Mouse (Mus musculus): ENCODE data around the gene Mlycd. TPM values are rescaled to one million over a fixed set of nuclear protein-coding genes. Genes with fewer than 3 reads are reported as not detected.

Gene Mlycd
- polyA plus RNA-seq, 1 experiment: 22.1 TPM

- TF ChIP-seq CTCF (IDR thresholded peaks at IDR 0.05; ENCODE audit: borderline replicate concordance, control insufficient read depth, extremely low read depth, insufficient read depth, low read length, poor library complexity) (no peak), POLR2A (IDR thresholded peaks at IDR 0.05; ENCODE audit: control insufficient read depth, extremely low read depth, insufficient read depth, low read length, poor library complexity) (no peak)
- 74% methylated on average over 5 of the region's 5 CpGs for WGBS
- no peaks in the 10 kb centered on the region for H3K27me3 ChIP-seq (ENCODE audit: control insufficient read depth, insufficient read depth, low read length)
- peaks cover 53% of the 10 kb centered on the region for H3K4me1 ChIP-seq (replicated peaks; ENCODE audit: control insufficient read depth, insufficient read depth, low read length)
- no peak for DNase-seq
- no peak overlapping the region for H3K4me3 ChIP-seq (ENCODE audit: control insufficient read depth, insufficient read depth, low read length)
- H3K36me3 ChIP-seq (ENCODE audit: control insufficient read depth, insufficient read depth, low read length): no peaks in the 10 kb centered on the region
- H3K27ac ChIP-seq (ENCODE audit: control insufficient read depth, insufficient read depth, low read length): no peak overlapping the region
Observed at GRCm38 (mm10) chr8:119428766-119429327, 34.2 kb downstream of the Mlycd start.

- Histone ChIP-seq H3K4me1 (replicated peaks; ENCODE audit: control insufficient read depth, insufficient read depth, low read length) (peaks cover 46% of the 10 kb centered on the region), H3K27me3 (ENCODE audit: control insufficient read depth, insufficient read depth, low read length) (no peaks in the 10 kb centered on the region), H3K4me3 (ENCODE audit: control insufficient read depth, insufficient read depth, low read length) (no peak overlapping the region), H3K36me3 (ENCODE audit: control insufficient read depth, insufficient read depth, low read length) (no peaks in the 10 kb centered on the region), H3K27ac (ENCODE audit: control insufficient read depth, insufficient read depth, low read length) (no peak overlapping the region)
- no peak for DNase-seq
- 95% methylated on average over 3 of the region's 3 CpGs for WGBS
- TF ChIP-seq CTCF (IDR thresholded peaks at IDR 0.05; ENCODE audit: borderline replicate concordance, control insufficient read depth, extremely low read depth, insufficient read depth, low read length, poor library complexity) (no peak), POLR2A (IDR thresholded peaks at IDR 0.05; ENCODE audit: control insufficient read depth, extremely low read depth, insufficient read depth, low read length, poor library complexity) (no peak)
Observed at GRCm38 (mm10) chr8:119429552-119429951, 34.9 kb downstream of the Mlycd start.

- Histone ChIP-seq H3K4me1 (replicated peaks; ENCODE audit: control insufficient read depth, insufficient read depth, low read length) (peaks cover 39% of the 10 kb centered on the region), H3K4me3 (ENCODE audit: control insufficient read depth, insufficient read depth, low read length) (no peak overlapping the region), H3K36me3 (ENCODE audit: control insufficient read depth, insufficient read depth, low read length) (no peaks in the 10 kb centered on the region), H3K27me3 (ENCODE audit: control insufficient read depth, insufficient read depth, low read length) (no peaks in the 10 kb centered on the region), H3K27ac (ENCODE audit: control insufficient read depth, insufficient read depth, low read length) (no peak overlapping the region)
- WGBS: 90% methylated on average over 8 of the region's 8 CpGs
- no peak for TF ChIP-seq POLR2A (IDR thresholded peaks at IDR 0.05; ENCODE audit: control insufficient read depth, extremely low read depth, insufficient read depth, low read length, poor library complexity)
- no peak for TF ChIP-seq CTCF (IDR thresholded peaks at IDR 0.05; ENCODE audit: borderline replicate concordance, control insufficient read depth, extremely low read depth, insufficient read depth, low read length, poor library complexity)
- DNase-seq: no peak
Observed at GRCm38 (mm10) chr8:119430250-119430649, 35.6 kb downstream of the Mlycd start.

- DNase-seq: no peak
- Histone ChIP-seq H3K27ac (ENCODE audit: control insufficient read depth, insufficient read depth, low read length) (no peak overlapping the region), H3K4me1 (replicated peaks; ENCODE audit: control insufficient read depth, insufficient read depth, low read length) (peaks cover 35% of the 10 kb centered on the region), H3K4me3 (ENCODE audit: control insufficient read depth, insufficient read depth, low read length) (no peak overlapping the region), H3K36me3 (ENCODE audit: control insufficient read depth, insufficient read depth, low read length) (no peaks in the 10 kb centered on the region), H3K27me3 (ENCODE audit: control insufficient read depth, insufficient read depth, low read length) (no peaks in the 10 kb centered on the region)
- TF ChIP-seq CTCF (IDR thresholded peaks at IDR 0.05; ENCODE audit: borderline replicate concordance, control insufficient read depth, extremely low read depth, insufficient read depth, low read length, poor library complexity) (peak; percentile 26; the same call in 1 of the 2 replicates), POLR2A (IDR thresholded peaks at IDR 0.05; ENCODE audit: control insufficient read depth, extremely low read depth, insufficient read depth, low read length, poor library complexity) (no peak)
- 97% methylated on average over 7 of the region's 7 CpGs for WGBS
Observed at GRCm38 (mm10) chr8:119430690-119431089, 36.0 kb downstream of the Mlycd start.

GRCm38 (mm10) chr8:119432372-119432771 is 37.7 kb downstream of the Mlycd start:
- Histone ChIP-seq H3K27ac (ENCODE audit: control insufficient read depth, insufficient read depth, low read length) (no peak overlapping the region), H3K4me3 (ENCODE audit: control insufficient read depth, insufficient read depth, low read length) (no peak overlapping the region), H3K4me1 (replicated peaks; ENCODE audit: control insufficient read depth, insufficient read depth, low read length) (peaks cover 21% of the 10 kb centered on the region), H3K27me3 (ENCODE audit: control insufficient read depth, insufficient read depth, low read length) (no peaks in the 10 kb centered on the region), H3K36me3 (ENCODE audit: control insufficient read depth, insufficient read depth, low read length) (no peaks in the 10 kb centered on the region)
- 96% methylated on average over 3 of the region's 3 CpGs for WGBS
- DNase-seq: no peak
- TF ChIP-seq POLR2A (IDR thresholded peaks at IDR 0.05; ENCODE audit: control insufficient read depth, extremely low read depth, insufficient read depth, low read length, poor library complexity) (no peak), CTCF (IDR thresholded peaks at IDR 0.05; ENCODE audit: borderline replicate concordance, control insufficient read depth, extremely low read depth, insufficient read depth, low read length, poor library complexity) (no peak)

GRCm38 (mm10) chr8:119433582-119434174 is 39.0 kb downstream of the Mlycd start, which contains the start of gene Osgin1:
TSS of gene Osgin1 (plus strand) at chr8:119434124.
- peaks cover 8% of the 10 kb centered on the region for H3K4me1 ChIP-seq (replicated peaks; ENCODE audit: control insufficient read depth, insufficient read depth, low read length)
- DNase-seq: no peak
- no peak within 1 kb of the TSS for H3K4me3 ChIP-seq (ENCODE audit: control insufficient read depth, insufficient read depth, low read length)
- no peak for TF ChIP-seq CTCF (IDR thresholded peaks at IDR 0.05; ENCODE audit: borderline replicate concordance, control insufficient read depth, extremely low read depth, insufficient read depth, low read length, poor library complexity)
- no peaks in the 10 kb centered on the region for H3K27me3 ChIP-seq (ENCODE audit: control insufficient read depth, insufficient read depth, low read length)
- no peaks in the 10 kb centered on the region for H3K36me3 ChIP-seq (ENCODE audit: control insufficient read depth, insufficient read depth, low read length)
- WGBS: 94% methylated on average over 13 of the region's 13 CpGs
- no peak within 1 kb of the TSS for H3K27ac ChIP-seq (ENCODE audit: control insufficient read depth, insufficient read depth, low read length)

Data from thymus, adult 2 months (tissue).